Mouse (Mus musculus) ES-E14 (cell line): ENCODE data around the gene Mrpl12.

Source experiments
- CHD2 ChIP-seq: IDR thresholded peaks from 2 replicates; pipeline ENCODE4 v1.6.1; 2014; ENCODE audit warnings: mild to moderate bottlenecking, low read depth, low read length, inconsistent platforms
- HCFC1 ChIP-seq: IDR thresholded peaks from 2 replicates; pipeline ENCODE4 v1.6.1; 2012; ENCODE audit warnings: low read length, inconsistent platforms, borderline replicate concordance; ENCODE audit not compliant: insufficient read depth
- MAFK ChIP-seq: IDR thresholded peaks from 2 replicates; pipeline ENCODE4 v1.6.1; 2014; ENCODE audit warnings: mild to moderate bottlenecking, low read depth, low read length, inconsistent platforms; ENCODE audit not compliant: insufficient read depth
- ZC3H11A ChIP-seq: IDR thresholded peaks from 2 replicates; pipeline ENCODE4 v1.6.1; 2012; ENCODE audit warnings: low read depth, mild to moderate bottlenecking, inconsistent platforms, low read length, borderline replicate concordance
- ZNF384 ChIP-seq: IDR thresholded peaks from 2 replicates; pipeline ENCODE4 v1.6.1; 2012; ENCODE audit warnings: low read depth, low read length, inconsistent platforms

DNA sequence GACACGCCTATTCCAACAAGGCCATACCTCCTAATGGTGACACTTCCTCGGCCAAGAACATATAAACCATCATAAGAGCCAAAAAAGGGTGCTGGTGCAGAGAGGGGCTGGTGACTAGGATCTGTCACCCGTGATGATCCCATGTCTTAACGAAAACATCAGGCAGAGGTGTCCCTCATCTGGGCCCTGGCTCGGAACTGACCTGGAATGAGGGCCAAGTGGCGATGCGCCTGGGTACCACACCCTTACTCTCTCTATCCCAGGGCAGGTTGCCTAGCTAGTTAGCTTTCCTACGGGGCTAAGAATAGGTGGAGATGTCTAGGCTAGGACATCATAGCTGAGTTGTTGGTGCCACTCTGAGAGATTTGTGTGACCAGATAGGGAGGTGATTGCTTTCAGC lies 49.7 kb downstream of the Mrpl12 start:
- TF ChIP-seq ZNF384 (no peak), HCFC1 (no peak), CHD2 (no peak), MAFK (no peak), ZC3H11A (no peak)
